Mouse (Mus musculus) intestine, postnatal 0 days (tissue): ENCODE results near the gene Gli3. TPM values are rescaled to one million over a fixed set of nuclear protein-coding genes. Genes with fewer than 3 reads are reported as not detected.

Experiments
- ATAC-seq: fragments of 200-750 bp; cut with Nextera tagmentation; 2 replicates; pipeline ENCODE4 v1.8.0; 2017; ENCODE audit warnings: mild to moderate bottlenecking, moderate TSS enrichment, moderate library complexity
- H3K27ac ChIP-seq: fragments of 300-500 bp; sonication (generic); 2 replicates; pipeline ENCODE4 v1.5.1; 2014; ENCODE audit warnings: mild to moderate bottlenecking, low read depth, low read length, moderate library complexity
- H3K27me3 ChIP-seq: fragments of 300-500 bp; sonication (generic); replicated peaks from 2 replicates; pipeline ENCODE4 v1.6.1; 2014; ENCODE audit warnings: low read length, mixed read lengths; ENCODE audit not compliant: control insufficient read depth, insufficient read depth
- H3K36me3 ChIP-seq: fragments of 300-500 bp; sonication (generic); 2 replicates; pipeline ENCODE4 v1.6.1; 2014; ENCODE audit warnings: mild to moderate bottlenecking, moderate library complexity; ENCODE audit not compliant: control insufficient read depth, insufficient read depth
- H3K4me1 ChIP-seq: fragments of 300-500 bp; sonication (generic); replicated peaks from 2 replicates; pipeline ENCODE4 v1.6.1; 2014; ENCODE audit warnings: antibody characterized with exemption, low read length, mixed read lengths; ENCODE audit not compliant: control insufficient read depth, insufficient read depth
- H3K4me2 ChIP-seq: fragments of 300-500 bp; sonication (generic); replicated peaks from 2 replicates; pipeline ENCODE4 v1.6.1; 2014; ENCODE audit warnings: low read depth, mild to moderate bottlenecking, moderate library complexity
- H3K4me3 ChIP-seq: fragments of 300-500 bp; sonication (generic); 2 replicates; pipeline ENCODE4 v1.5.1; 2014; ENCODE audit warnings: low read depth, low read length
- H3K9ac ChIP-seq: fragments of 300-500 bp; sonication (generic); 2 replicates; pipeline ENCODE4 v1.6.1; 2014; ENCODE audit warnings: mild to moderate bottlenecking, low read depth, low read length
- H3K9me3 ChIP-seq: fragments of 300-500 bp; sonication (generic); 2 replicates; pipeline ENCODE4 v1.6.1; 2016; ENCODE audit warnings: mixed run types; ENCODE audit not compliant: control insufficient read depth
- CTCF ChIP-seq: sonication (generic); IDR thresholded peaks from 2 replicates; pipeline ENCODE4 v1.5.1; 2016; ENCODE audit warnings: low read depth, mild to moderate bottlenecking, control low read depth, antibody characterized with exemption, moderate library complexity
- WGBS: fragments of 180-500 bp; shearing (Covaris S2); extraction: QIAGEN DNeasy Blood & Tissue Kit; methylation state at CpG from one replicate; pipeline ENCODE4 v1.1.7; 2014; 5-methylcytosine and 5-hydroxymethylcytosine counted together
- polyA plus RNA-seq: library from polyadenylated mRNA; unstranded; fragments of >200 nt; fragmentation: Nextera tagmentation; extraction: Ambion mirVana; gene quantifications from 2 replicates; pipeline ENCODE4 v1.2.1, GENCODE M21; 2015

The Gli3 gene
- polyA plus RNA-seq, 1 experiment from 2014 or later: 5.0 TPM

GRCm38 (mm10) chr13:15585941-15586340 is 122.9 kb downstream of the Gli3 start:
- WGBS: 58% methylated on average over 2 of the region's 2 CpGs

GRCm38 (mm10) chr13:15588278-15589272 is 125.5 kb downstream of the Gli3 start:
- Histone ChIP-seq H3K4me2 (no peak overlapping the region), H3K27me3 (no peaks in the 10 kb centered on the region), H3K36me3 (no peaks in the 10 kb centered on the region), H3K27ac (no peak overlapping the region), H3K9me3 (no peaks in the 10 kb centered on the region), H3K4me3 (no peak overlapping the region), H3K9ac (no peak overlapping the region), H3K4me1 (no peaks in the 10 kb centered on the region)
- no peak for ATAC-seq
- WGBS: 66% methylated on average over 16 of the region's 16 CpGs
- no peak for TF ChIP-seq CTCF

More at GRCm38 (mm10) chr13:15585941-15586340, 122.9 kb downstream of the Gli3 start:
- H3K27me3 ChIP-seq: no peaks in the 10 kb centered on the region
- no peak overlapping the region for H3K9ac ChIP-seq
- H3K36me3 ChIP-seq: no peaks in the 10 kb centered on the region
- H3K4me3 ChIP-seq: no peak overlapping the region
- no peak for ATAC-seq
- H3K4me2 ChIP-seq: no peak overlapping the region
- H3K27ac ChIP-seq: no peak overlapping the region
- H3K9me3 ChIP-seq: no peaks in the 10 kb centered on the region
- no peak for TF ChIP-seq CTCF
- no peaks in the 10 kb centered on the region for H3K4me1 ChIP-seq

- 59% methylated on average over 6 of the region's 6 CpGs for WGBS
- Histone ChIP-seq H3K36me3 (no peaks in the 10 kb centered on the region), H3K27me3 (no peaks in the 10 kb centered on the region), H3K27ac (no peak overlapping the region), H3K4me2 (no peak overlapping the region), H3K4me3 (no peak overlapping the region), H3K4me1 (no peaks in the 10 kb centered on the region), H3K9ac (no peak overlapping the region), H3K9me3 (no peaks in the 10 kb centered on the region)
- no peak for ATAC-seq
- no peak for TF ChIP-seq CTCF
These were observed 127.4 kb downstream of the Gli3 start for GRCm38 (mm10) chr13:15590326-15590933.

- H3K27me3 ChIP-seq: no peaks in the 10 kb centered on the region
- no peak overlapping the region for H3K4me3 ChIP-seq
- H3K36me3 ChIP-seq: no peaks in the 10 kb centered on the region
- no peak for ATAC-seq
- H3K9ac ChIP-seq: no peak overlapping the region
- H3K4me2 ChIP-seq: no peak overlapping the region
- H3K4me1 ChIP-seq: no peaks in the 10 kb centered on the region
- H3K9me3 ChIP-seq: no peaks in the 10 kb centered on the region
- no peak for TF ChIP-seq CTCF
- WGBS: 45% methylated on average over 5 of the region's 5 CpGs
- H3K27ac ChIP-seq: no peak overlapping the region
These were observed 133.6 kb downstream of the Gli3 start for GRCm38 (mm10) chr13:15596667-15597066.

GRCm38 (mm10) chr13:15599741-15600140 is 136.7 kb downstream of the Gli3 start:
- Histone ChIP-seq H3K4me2 (no peak overlapping the region), H3K9me3 (no peaks in the 10 kb centered on the region), H3K4me3 (no peak overlapping the region), H3K27ac (no peak overlapping the region), H3K9ac (no peak overlapping the region), H3K27me3 (no peaks in the 10 kb centered on the region), H3K36me3 (no peaks in the 10 kb centered on the region), H3K4me1 (no peaks in the 10 kb centered on the region)
- 67% methylated on average over 2 of the region's 2 CpGs for WGBS
- ATAC-seq: no peak
- TF ChIP-seq CTCF: no peak

GRCm38 (mm10) chr13:15602161-15602560 is 139.1 kb downstream of the Gli3 start:
- Histone ChIP-seq H3K4me1 (no peaks in the 10 kb centered on the region), H3K36me3 (no peaks in the 10 kb centered on the region), H3K4me3 (no peak overlapping the region), H3K9ac (no peak overlapping the region), H3K9me3 (no peaks in the 10 kb centered on the region), H3K27ac (no peak overlapping the region), H3K4me2 (no peak overlapping the region), H3K27me3 (no peaks in the 10 kb centered on the region)
- 37% methylated on average over 5 of the region's 5 CpGs for WGBS
- TF ChIP-seq CTCF: no peak
- no peak for ATAC-seq
